Mouse (Mus musculus): Measurements from ENCODE around the gene Stx3. TPM values are rescaled to one million over a fixed set of nuclear protein-coding genes. Genes with fewer than 3 reads are reported as not detected.

Gene Stx3
- total RNA-seq, 1 experiment, result 21.6 TPM

- peaks cover 5 to 37% of the 10 kb centered on the region in 2 experiments; a peak in 3 of 4 replicates for H3K4me1 ChIP-seq (ENCODE audit: control insufficient read depth in 2 of 2, insufficient read depth in 2 of 2, low read length in 2 of 2, poor library complexity in 1 of 2)
- H3K9ac ChIP-seq (ENCODE audit: insufficient read depth, low read depth, low read length, poor library complexity, severe bottlenecking), result no peak overlapping the region
- TF ChIP-seq HCFC1 (IDR thresholded peaks at IDR 0.05; ENCODE audit: borderline replicate concordance, insufficient read depth, low read length) (no peak), ZC3H11A (IDR thresholded peaks at IDR 0.05; ENCODE audit: borderline replicate concordance, low read depth, low read length) (no peak), CHD2 (IDR thresholded peaks at IDR 0.05; ENCODE audit: low read depth, low read length) (no peak), ZNF384 (IDR thresholded peaks at IDR 0.05; ENCODE audit: low read depth, low read length) (no peak), MAFK (IDR thresholded peaks at IDR 0.05; ENCODE audit: insufficient read depth, low read depth, low read length) (no peak)
- H3K9me3 ChIP-seq (ENCODE audit: control insufficient read depth, insufficient read depth, low read depth, low read length), result no peaks in the 10 kb centered on the region
- H3K36me3 ChIP-seq (ENCODE audit: control insufficient read depth, insufficient read depth, low read length, poor library complexity, severe bottlenecking), result peaks cover 6% of the 10 kb centered on the region; the same call in 1 of the 2 replicates
- in situ Hi-C loops (cut with MboI; ENCODE audit: low sequenced_read_pairs in 2 of 2, unreplicated experiment in 2 of 2), result no loop called here
- no peak overlapping the region for H3K27ac ChIP-seq (ENCODE audit: insufficient read depth, low read depth, low read length, poor library complexity, severe bottlenecking)
- no peak for DNase-seq (ENCODE audit: low read depth, low spot score)
- H3K4me3 ChIP-seq (ENCODE audit: insufficient read depth in 1 of 2, low read depth in 1 of 2, low read length in 2 of 2, poor library complexity in 1 of 2, severe bottlenecking in 1 of 2), result no peak overlapping the region
Measured at GRCm38 (mm10) chr19:11811688-11812365, 7.4 kb downstream of the Stx3 start.

- Histone ChIP-seq H3K9ac (ENCODE audit: insufficient read depth, low read depth, low read length, poor library complexity, severe bottlenecking) (no peak overlapping the region), H3K4me1 (ENCODE audit: control insufficient read depth in 2 of 2, insufficient read depth in 2 of 2, low read length in 2 of 2, poor library complexity in 1 of 2) (peaks cover 10 to 34% of the 10 kb centered on the region in 2 experiments; a peak in 3 of 4 replicates), H3K27ac (ENCODE audit: insufficient read depth, low read depth, low read length, poor library complexity, severe bottlenecking) (no peak overlapping the region), H3K36me3 (ENCODE audit: control insufficient read depth, insufficient read depth, low read length, poor library complexity, severe bottlenecking) (peaks cover 3% of the 10 kb centered on the region; the same call in 1 of the 2 replicates), H3K4me3 (ENCODE audit: insufficient read depth in 1 of 2, low read depth in 1 of 2, low read length in 2 of 2, poor library complexity in 1 of 2, severe bottlenecking in 1 of 2) (no peak overlapping the region), H3K9me3 (ENCODE audit: control insufficient read depth, insufficient read depth, low read depth, low read length) (no peaks in the 10 kb centered on the region)
- DNase-seq (ENCODE audit: low read depth, low spot score), result no peak
- no peak for TF ChIP-seq HCFC1 (IDR thresholded peaks at IDR 0.05; ENCODE audit: borderline replicate concordance, insufficient read depth, low read length)
- in situ Hi-C loops (cut with MboI; ENCODE audit: low sequenced_read_pairs in 2 of 2, unreplicated experiment in 2 of 2), result no loop called here
Measured at GRCm38 (mm10) chr19:11810856-11811255, 8.3 kb downstream of the Stx3 start.

GRCm38 (mm10) chr19:11810003-11810758 lies 9.0 kb downstream of the Stx3 start:
- Histone ChIP-seq H3K4me1 (ENCODE audit: control insufficient read depth in 2 of 2, insufficient read depth in 2 of 2, low read length in 2 of 2, poor library complexity in 1 of 2) (peaks cover 10 to 36% of the 10 kb centered on the region in 2 experiments; a peak in 3 of 4 replicates), H3K27ac (ENCODE audit: insufficient read depth, low read depth, low read length, poor library complexity, severe bottlenecking) (no peak overlapping the region), H3K36me3 (ENCODE audit: control insufficient read depth, insufficient read depth, low read length, poor library complexity, severe bottlenecking) (peaks cover 3% of the 10 kb centered on the region; the same call in 1 of the 2 replicates), H3K9me3 (ENCODE audit: control insufficient read depth, insufficient read depth, low read depth, low read length) (no peaks in the 10 kb centered on the region), H3K9ac (ENCODE audit: insufficient read depth, low read depth, low read length, poor library complexity, severe bottlenecking) (no peak overlapping the region), H3K4me3 (ENCODE audit: insufficient read depth in 1 of 2, low read depth in 1 of 2, low read length in 2 of 2, poor library complexity in 1 of 2, severe bottlenecking in 1 of 2) (no peak overlapping the region)
- no peak for DNase-seq (ENCODE audit: low read depth, low spot score)
- no peak for TF ChIP-seq HCFC1 (IDR thresholded peaks at IDR 0.05; ENCODE audit: borderline replicate concordance, insufficient read depth, low read length)
- no peak for TF ChIP-seq MAFK (IDR thresholded peaks at IDR 0.05; ENCODE audit: insufficient read depth, low read depth, low read length)
- no peak for TF ChIP-seq CHD2 (IDR thresholded peaks at IDR 0.05; ENCODE audit: low read depth, low read length)
- no peak for TF ChIP-seq ZNF384 (IDR thresholded peaks at IDR 0.05; ENCODE audit: low read depth, low read length)
- no peak for TF ChIP-seq ZC3H11A (IDR thresholded peaks at IDR 0.05; ENCODE audit: borderline replicate concordance, low read depth, low read length)
- in situ Hi-C loops (cut with MboI; ENCODE audit: low sequenced_read_pairs in 2 of 2, unreplicated experiment in 2 of 2), result no loop called here

- H3K4me1 ChIP-seq (ENCODE audit: control insufficient read depth in 2 of 2, insufficient read depth in 2 of 2, low read length in 2 of 2, poor library complexity in 1 of 2), result peaks cover 15 to 33% of the 10 kb centered on the region in 2 experiments
- no peak for DNase-seq (ENCODE audit: low read depth, low spot score)
- H3K9ac ChIP-seq (ENCODE audit: insufficient read depth, low read depth, low read length, poor library complexity, severe bottlenecking), result no peak overlapping the region
- in situ Hi-C loops (cut with MboI; ENCODE audit: low sequenced_read_pairs in 2 of 2, unreplicated experiment in 2 of 2), result no loop called here
- H3K36me3 ChIP-seq (ENCODE audit: control insufficient read depth, insufficient read depth, low read length, poor library complexity, severe bottlenecking), result peaks cover 3% of the 10 kb centered on the region; the same call in 1 of the 2 replicates
- H3K4me3 ChIP-seq (ENCODE audit: insufficient read depth in 1 of 2, low read depth in 1 of 2, low read length in 2 of 2, poor library complexity in 1 of 2, severe bottlenecking in 1 of 2), result no peak overlapping the region
- H3K27ac ChIP-seq (ENCODE audit: insufficient read depth, low read depth, low read length, poor library complexity, severe bottlenecking), result peak overlapping the region; percentile 10; the same call in 1 of the 2 replicates
- no peaks in the 10 kb centered on the region for H3K9me3 ChIP-seq (ENCODE audit: control insufficient read depth, insufficient read depth, low read depth, low read length)
- TF ChIP-seq ZC3H11A (IDR thresholded peaks at IDR 0.05; ENCODE audit: borderline replicate concordance, low read depth, low read length) (no peak), CHD2 (IDR thresholded peaks at IDR 0.05; ENCODE audit: low read depth, low read length) (no peak), ZNF384 (IDR thresholded peaks at IDR 0.05; ENCODE audit: low read depth, low read length) (no peak), HCFC1 (IDR thresholded peaks at IDR 0.05; ENCODE audit: borderline replicate concordance, insufficient read depth, low read length) (no peak), MAFK (IDR thresholded peaks at IDR 0.05; ENCODE audit: insufficient read depth, low read depth, low read length) (no peak)
Measured at GRCm38 (mm10) chr19:11808452-11808851, 10.8 kb downstream of the Stx3 start.
